Mouse (Mus musculus) ES-E14 (cell line): ENCODE measurements around the gene Emp2.

Experiments used
- HCFC1 ChIP-seq: IDR thresholded peaks from 2 replicates; pipeline ENCODE4 v1.6.1; 2012; ENCODE audit warnings: low read length, inconsistent platforms, borderline replicate concordance; ENCODE audit not compliant: insufficient read depth
- MAFK ChIP-seq: IDR thresholded peaks from 2 replicates; pipeline ENCODE4 v1.6.1; 2014; ENCODE audit warnings: mild to moderate bottlenecking, low read depth, low read length, inconsistent platforms; ENCODE audit not compliant: insufficient read depth
- ZC3H11A ChIP-seq: IDR thresholded peaks from 2 replicates; pipeline ENCODE4 v1.6.1; 2012; ENCODE audit warnings: low read depth, mild to moderate bottlenecking, inconsistent platforms, low read length, borderline replicate concordance
- ZNF384 ChIP-seq: IDR thresholded peaks from 2 replicates; pipeline ENCODE4 v1.6.1; 2012; ENCODE audit warnings: low read depth, low read length, inconsistent platforms

GRCm38 (mm10) chr16:10319914-10320569, 6.3 kb upstream of the Emp2 start:
- no peak for TF ChIP-seq HCFC1
- TF ChIP-seq ZNF384: no peak
- TF ChIP-seq ZC3H11A: no peak
- TF ChIP-seq MAFK: no peak
